In genomic region chr4:154749160-154749559, GRCm38 (mm10) we compare ENCODE assay signal across 9 mouse cellular contexts.
A peak's percentile ranks its signal among the peaks of the same experiment; 100 is the strongest.
DNase-seq lines count a peak whose midpoint lies in the region; ATAC-seq and TF ChIP-seq lines count a peak whose summit lies in the region.
"Had no signal": no experiment of that assay in that cellular context is flagged by ENCODE, and none has a peak within 500 bp of the region (broad histone marks: within the 10 kb centered on the region; RNA-seq: fewer than 3 reads in every experiment).

No protein-coding gene starts in this region.

- ATAC-seq in forebrain, postnatal 0 days: no peak
- ATAC-seq in forebrain, embryonic 13.5 days: no peak
- ATAC-seq in limb, embryonic 12.5 days (ENCODE audit: insufficient number of reproducible peaks, insufficient read depth, low FRiP score, low TSS enrichment, low read depth): no peak
- ATAC-seq: Patski had no signal

- peak; percentile 69 for TF ChIP-seq CTCF in forebrain, postnatal 0 days (IDR thresholded peaks at IDR 0.05; ENCODE audit: low read depth)
- peak; percentile 64 for TF ChIP-seq CTCF in lung, adult 2 months (IDR thresholded peaks at IDR 0.05; ENCODE audit: insufficient read depth, low read length)
- TF ChIP-seq CTCF in bone marrow, adult 2 months (IDR thresholded peaks at IDR 0.05; ENCODE audit: control insufficient read depth, insufficient read depth, low read length): peak; percentile 59; the same call in 1 of the 2 replicates

- no peaks in the 10 kb centered on the region for H3K27me3 ChIP-seq in forebrain, postnatal 0 days (ENCODE audit: insufficient read depth, low read length)
- 0 out of 2 replicates have a peak, but pooled peaks cover 3% of the 10 kb centered on the region for H3K27me3 ChIP-seq in forebrain, embryonic 13.5 days
- peaks cover 22% of the 10 kb centered on the region for H3K27me3 ChIP-seq in limb, embryonic 12.5 days

- no peaks in the 10 kb centered on the region for H3K4me1 ChIP-seq in forebrain, postnatal 0 days (ENCODE audit: insufficient read depth)
- H3K4me1 ChIP-seq in forebrain, embryonic 13.5 days: no peaks in the 10 kb centered on the region
- H3K4me1 ChIP-seq in lung, adult 2 months (ENCODE audit: control insufficient read depth, insufficient read depth, low read length): no peaks in the 10 kb centered on the region
- H3K4me1 ChIP-seq in bone marrow, adult 2 months (ENCODE audit: control insufficient read depth, insufficient read depth, low read length): no peaks in the 10 kb centered on the region
- peaks cover 83% of the 10 kb centered on the region for H3K4me1 ChIP-seq in limb, embryonic 12.5 days (replicated peaks)

- no peak for TF ChIP-seq POLR2A in lung, adult 2 months (IDR thresholded peaks at IDR 0.05; ENCODE audit: borderline replicate concordance, extremely low read depth, low read depth, low read length)
- TF ChIP-seq POLR2A in bone marrow, adult 2 months (IDR thresholded peaks at IDR 0.05; ENCODE audit: borderline replicate concordance, control insufficient read depth, low read depth, low read length): no peak

- H3K9me3 ChIP-seq in forebrain, postnatal 0 days (ENCODE audit: low read length): no peaks in the 10 kb centered on the region
- H3K9me3 ChIP-seq in forebrain, embryonic 13.5 days (replicated peaks): no peaks in the 10 kb centered on the region
- H3K9me3 ChIP-seq in limb, embryonic 12.5 days: no peaks in the 10 kb centered on the region

- peak; percentile 27 for DNase-seq in forebrain, postnatal 0 days
- DNase-seq in lung, adult 2 months: peak; percentile 13
- no peak for DNase-seq in lung, postnatal 25 days (ENCODE audit: low spot score)
- peak; percentile 64 for DNase-seq in testis, postnatal 10 days (ENCODE audit: low spot score)
- DNase-seq in cerebellum, adult 11 months: no peak

- H3K36me3 ChIP-seq in forebrain, postnatal 0 days (ENCODE audit: insufficient read depth): no peaks in the 10 kb centered on the region
- H3K36me3 ChIP-seq in forebrain, embryonic 13.5 days (ENCODE audit: poor library complexity, severe bottlenecking): no peaks in the 10 kb centered on the region
- no peaks in the 10 kb centered on the region for H3K36me3 ChIP-seq in limb, embryonic 12.5 days

- H3K27ac ChIP-seq in forebrain, postnatal 0 days (ENCODE audit: low read depth, low read length): no peak overlapping the region
- H3K27ac ChIP-seq in forebrain, embryonic 13.5 days: no peak overlapping the region
- no peak overlapping the region for H3K27ac ChIP-seq in bone marrow, adult 2 months (ENCODE audit: control insufficient read depth, insufficient read depth, low read depth, low read length, poor library complexity)
- H3K27ac ChIP-seq in limb, embryonic 12.5 days: peak overlapping the region; percentile 84; the same call in 1 of the 2 replicates

- H3K4me2 ChIP-seq in forebrain, postnatal 0 days (ENCODE audit: low read depth): no peak overlapping the region
- no peak overlapping the region for H3K4me2 ChIP-seq in forebrain, embryonic 13.5 days
- H3K4me2 ChIP-seq in limb, embryonic 12.5 days: no peak overlapping the region

- 40% methylated on average over 9 of the region's 9 CpGs for WGBS in forebrain, postnatal 0 days
- WGBS in forebrain, embryonic 13.5 days: 40% methylated on average over 9 of the region's 9 CpGs
- WGBS in lung, adult 2 months: 42% methylated on average over 9 of the region's 9 CpGs
- 42% methylated on average over 9 of the region's 9 CpGs for WGBS in bone marrow, adult 2 months
- 48% methylated on average over 9 of the region's 9 CpGs for WGBS in limb, embryonic 12.5 days

- H3K9ac ChIP-seq in forebrain, postnatal 0 days: no peak overlapping the region
- H3K9ac ChIP-seq in forebrain, embryonic 13.5 days: no peak overlapping the region
- H3K9ac ChIP-seq in limb, embryonic 12.5 days (replicated peaks): no peak overlapping the region

- H3K4me3 ChIP-seq in forebrain, postnatal 0 days (ENCODE audit: low read depth, low read length): no peak overlapping the region
- no peak overlapping the region for H3K4me3 ChIP-seq in forebrain, embryonic 13.5 days
- H3K4me3 ChIP-seq in lung, adult 2 months (replicated peaks; ENCODE audit: extremely low read depth, low read depth, low read length): no peak overlapping the region
- H3K4me3 ChIP-seq in bone marrow, adult 2 months (replicated peaks; ENCODE audit: control insufficient read depth, low read depth, low read length): no peak overlapping the region
- H3K4me3 ChIP-seq in limb, embryonic 12.5 days (replicated peaks): no peak overlapping the region

Comparison
In these comparisons a context has a peak if more than half of its experiments do, and no peak if none do; other contexts are left out.
1. DNase-seq: peak in forebrain, postnatal 0 days (single experiment), lung, adult 2 months (single experiment) and testis, postnatal 10 days (single experiment); none in lung, postnatal 25 days (single experiment) and cerebellum, adult 11 months (single experiment).
2. Peak in every context shown above with its lines, with median percentiles within 50 percentile points of each other: CTCF ChIP-seq.